Mouse (Mus musculus): ENCODE measurements around the gene H2-Q7.
"Not testable (repeated sequence)": the region's sequence is repeated elsewhere in the genome, so short reads cannot be mapped to it uniquely, and the experiment has no call there.

The H2-Q7 gene

GRCm38 (mm10) chr17:35435577-35435976 lies 3.4 kb upstream of the H2-Q7 start:
- DNase-seq (ENCODE audit: low spot score): not testable (repeated sequence)

GRCm38 (mm10) chr17:35437386-35437936 lies 1.5 kb upstream of the H2-Q7 start:
- not testable (repeated sequence) for DNase-seq (ENCODE audit: low spot score)

- DNase-seq (ENCODE audit: low spot score): not testable (repeated sequence)
These were observed 560 bp upstream of the H2-Q7 start for GRCm38 (mm10) chr17:35438395-35438794.

GRCm38 (mm10) chr17:35439295-35439747 lies 366 bp downstream of the H2-Q7 start:
- DNase-seq (ENCODE audit: low spot score): not testable (repeated sequence)

- not testable (repeated sequence) for DNase-seq (ENCODE audit: low spot score)
These were observed 1.1 kb downstream of the H2-Q7 start for GRCm38 (mm10) chr17:35439925-35440645.

GRCm38 (mm10) chr17:35442376-35442775 lies 3.4 kb downstream of the H2-Q7 start:
- DNase-seq (ENCODE audit: low spot score): not testable (repeated sequence)

GRCm38 (mm10) chr17:35444510-35444909 lies 5.6 kb downstream of the H2-Q7 start:
- DNase-seq (ENCODE audit: low spot score): not testable (repeated sequence)

GRCm38 (mm10) chr17:35458247-35458646 lies 19.3 kb downstream of the H2-Q7 start:
- not testable (repeated sequence) for DNase-seq (ENCODE audit: low spot score)

- not testable (repeated sequence) for DNase-seq (ENCODE audit: low spot score)
These were observed 21.8 kb downstream of the H2-Q7 start for GRCm38 (mm10) chr17:35460513-35461341.

- DNase-seq (ENCODE audit: low spot score): not testable (repeated sequence)
These were observed 26.7 kb downstream of the H2-Q7 start for GRCm38 (mm10) chr17:35465651-35466050.

- not testable (repeated sequence) for DNase-seq (ENCODE audit: low spot score)
These were observed 30.0 kb downstream of the H2-Q7 start for GRCm38 (mm10) chr17:35468936-35469335.

GRCm38 (mm10) chr17:35469842-35470751 lies 31.1 kb downstream of the H2-Q7 start, which contains the start of gene H2-Q10:
Gene H2-Q10 (plus strand): TSS chr17:35470089.
- no peak for DNase-seq (ENCODE audit: low spot score)

- no peak for DNase-seq (ENCODE audit: low spot score)
These were observed 45.1 kb downstream of the H2-Q7 start for GRCm38 (mm10) chr17:35484066-35484465.

- DNase-seq (ENCODE audit: low spot score): no peak
These were observed 46.7 kb downstream of the H2-Q7 start for GRCm38 (mm10) chr17:35485702-35486101.

GRCm38 (mm10) chr17:35486726-35487125 lies 47.8 kb downstream of the H2-Q7 start:
- DNase-seq (ENCODE audit: low spot score): no peak

- DNase-seq (ENCODE audit: low spot score): no peak
These were observed 49.1 kb downstream of the H2-Q7 start for GRCm38 (mm10) chr17:35488041-35488440.

GRCm38 (mm10) chr17:35490320-35490719 lies 51.4 kb downstream of the H2-Q7 start:
- DNase-seq (ENCODE audit: low spot score): no peak

Measured in urinary bladder, postnatal 10 days (tissue).